Mouse (Mus musculus) cortical plate, adult 2 months (tissue): Measurements from ENCODE around the gene Furin.

Experiments used
- CTCF ChIP-seq: fragments of 200-500 bp; IDR thresholded peaks from 2 replicates; pipeline ENCODE4 v1.5.1; 2011; ENCODE audit warnings: mild to moderate bottlenecking, control low read depth, low read length; ENCODE audit not compliant: insufficient read depth; ENCODE audit errors: extremely low read depth
- POLR2A ChIP-seq: fragments of 200-500 bp; IDR thresholded peaks from 2 replicates; pipeline ENCODE4 v1.6.1; 2011; ENCODE audit warnings: mild to moderate bottlenecking, low read length, control low read depth; ENCODE audit not compliant: insufficient read depth; ENCODE audit errors: extremely low read depth

DNA sequence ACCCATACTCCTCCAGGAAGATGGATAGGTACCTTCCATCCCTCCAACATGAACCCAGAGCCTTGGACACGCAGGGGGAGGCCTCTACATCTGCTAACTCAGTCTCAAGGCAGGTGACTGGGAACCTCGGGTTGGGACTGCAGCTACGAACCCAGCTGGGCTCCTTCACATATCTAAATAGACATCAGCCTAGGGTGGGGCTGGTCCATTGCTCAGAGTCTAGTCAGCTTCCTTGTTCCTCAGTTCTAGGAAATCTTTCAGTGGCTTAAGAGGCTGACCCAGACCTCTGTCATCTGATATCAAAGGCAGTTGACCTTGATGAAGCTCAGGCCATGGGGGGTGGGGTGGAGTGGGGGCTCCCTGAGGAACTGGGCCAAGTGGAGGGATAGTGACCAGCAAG is 14.0 kb upstream of the Furin start:
- no peak for TF ChIP-seq CTCF
- TF ChIP-seq POLR2A: no peak
